Mouse (Mus musculus) megakaryocyte, embryonic 14.5 days (primary cell): ENCODE measurements around the gene Olfr1246. TPM values are rescaled to one million over a fixed set of nuclear protein-coding genes. Genes with fewer than 3 reads are reported as not detected.
"Not testable (repeated sequence)": the region's sequence is repeated elsewhere in the genome, so short reads cannot be mapped to it uniquely, and the experiment has no call there.

ENCODE experiments used
- H3K27me3 ChIP-seq: replicated peaks from 2 replicates; pipeline ENCODE3; 2012; ENCODE audit warnings: inconsistent platforms
- H3K36me3 ChIP-seq: replicated peaks from 2 replicates; pipeline ENCODE3; 2012; ENCODE audit warnings: low read length, inconsistent platforms, mixed read lengths
- H3K4me1 ChIP-seq: 2 replicates; pipeline ENCODE4 v1.6.1; 2012; ENCODE audit warnings: inconsistent platforms
- H3K4me3 ChIP-seq: replicated peaks from 2 replicates; pipeline ENCODE3; 2012; ENCODE audit warnings: moderate library complexity, mild to moderate bottlenecking, inconsistent platforms
- H3K9me3 ChIP-seq: 2 replicates; pipeline ENCODE4 v1.6.1; 2012; ENCODE audit warnings: inconsistent platforms
- FLI1 ChIP-seq: IDR thresholded peaks from 2 replicates; pipeline ENCODE4 v1.6.1; 2012; ENCODE audit warnings: low read length, inconsistent platforms, mixed read lengths
- GATA1 ChIP-seq: IDR thresholded peaks from 3 replicates; pipeline ENCODE4 v1.6.1; 2012; ENCODE audit warnings: mixed read lengths, low read length, inconsistent platforms, borderline replicate concordance
- polyA plus RNA-seq: library from polyadenylated mRNA; stranded (reverse); fragments of >175 nt; gene quantifications from 2 replicates; pipeline ENCODE4 v1.2.3, GENCODE M21; 2012; ENCODE audit warnings: low replicate concordance; ENCODE audit not compliant: insufficient read depth

Gene Olfr1246
- not detected in 2 replicates for polyA plus RNA-seq

DNA sequence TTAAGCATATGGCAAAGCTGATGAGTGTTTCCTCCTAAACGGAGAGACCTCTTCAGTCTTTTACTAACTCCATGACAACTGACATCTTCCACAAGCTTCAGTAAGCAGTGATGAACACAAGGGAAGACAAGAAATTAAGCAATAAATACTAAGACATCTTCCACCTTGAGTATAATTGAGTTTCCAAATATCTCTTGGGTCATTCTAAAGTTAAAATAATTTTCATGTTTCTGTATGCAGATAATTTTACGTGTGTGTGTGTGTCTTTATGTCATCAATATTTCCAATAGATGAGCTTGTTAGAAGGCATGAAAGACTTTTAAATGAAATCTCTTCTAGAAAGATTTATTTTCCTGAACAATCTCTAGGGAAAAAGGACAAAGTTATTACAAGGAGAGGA lies at the start of gene Olfr1246:
Olfr1246 (minus strand) TSS at position 101 of the 400 bp plus-strand sequence.
- Histone ChIP-seq H3K27me3 (no peaks in the 10 kb centered on the region), H3K36me3 (no peaks in the 10 kb centered on the region), H3K4me1 (no peaks in the 10 kb centered on the region), H3K9me3 (no peaks in the 10 kb centered on the region), H3K4me3 (no peak within 1 kb of the TSS)
- TF ChIP-seq GATA1, result no peak
- TF ChIP-seq FLI1, result no peak

DNA sequence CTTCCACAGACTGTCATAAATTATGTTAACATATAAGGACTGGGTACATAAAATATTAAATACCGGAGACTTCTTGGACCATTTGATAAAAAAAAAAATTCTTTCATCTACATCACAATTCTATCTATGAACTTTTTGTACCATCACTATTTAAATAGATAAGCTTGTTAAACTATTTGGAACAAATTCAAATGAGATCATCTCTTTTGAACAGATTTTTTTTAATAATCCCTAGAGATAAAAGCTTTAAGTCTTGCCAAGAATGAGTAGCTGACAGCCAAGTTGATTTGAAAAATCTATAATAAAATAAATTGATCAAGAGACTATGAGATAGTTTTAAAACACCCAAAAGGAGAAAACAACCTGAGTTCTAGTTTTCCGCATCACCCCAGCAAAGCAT lies 41.9 kb upstream of the Olfr1246 start, which contains the start of gene Olfr1249:
Olfr1249 (minus strand) TSS at position 101 of the 400 bp plus-strand sequence.
- Histone ChIP-seq H3K27me3 (no peaks in the 10 kb centered on the region), H3K4me1 (no peaks in the 10 kb centered on the region), H3K9me3 (no peaks in the 10 kb centered on the region), H3K4me3 (no peak within 1 kb of the TSS), H3K36me3 (no peaks in the 10 kb centered on the region)
- TF ChIP-seq GATA1 (no peak), FLI1 (no peak)

DNA sequence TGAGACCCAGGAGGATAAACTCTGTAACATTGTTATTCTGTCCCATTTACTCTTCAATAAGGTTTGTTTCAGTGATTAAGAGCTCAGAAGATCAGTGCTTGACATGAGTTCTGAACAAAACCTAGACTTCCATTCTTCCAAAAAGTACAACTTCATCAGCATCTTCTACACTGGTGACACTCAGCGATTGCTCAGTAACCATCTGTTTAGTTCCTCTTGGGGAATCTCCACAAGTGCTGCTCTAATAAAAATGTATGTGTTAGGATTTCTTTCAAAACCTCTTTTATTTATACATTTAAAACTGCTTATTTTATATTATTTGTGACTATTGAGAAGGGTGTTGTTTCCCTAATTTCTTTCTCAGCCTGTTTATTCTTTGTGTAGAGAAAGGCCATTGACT lies 25.2 kb upstream of the Olfr1246 start, which contains the start of gene Olfr1248:
Olfr1248 (minus strand) TSS at position 101 of the 400 bp plus-strand sequence.
- not testable (repeated sequence) for H3K4me1 ChIP-seq, H3K36me3 ChIP-seq, H3K9me3 ChIP-seq, H3K4me3 ChIP-seq, H3K27me3 ChIP-seq

DNA sequence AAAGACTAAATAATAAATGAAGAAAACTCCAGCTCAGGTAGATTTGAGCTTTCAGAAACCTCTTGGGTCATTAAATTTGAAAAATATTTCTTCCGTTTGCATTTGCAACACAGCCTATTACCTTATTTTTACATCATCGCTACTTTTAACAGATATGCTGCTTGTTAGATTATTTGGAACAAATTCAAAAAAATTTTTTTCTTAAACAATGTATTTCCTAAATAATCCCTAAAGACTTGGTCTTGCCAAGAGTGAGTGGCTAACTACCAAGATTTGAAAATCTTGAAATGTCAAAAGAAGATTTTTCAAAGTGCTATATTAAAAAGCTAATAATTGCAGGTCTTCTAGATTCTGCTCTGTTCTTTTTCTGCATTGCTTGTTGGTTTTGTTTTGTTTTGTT lies 21.1 kb upstream of the Olfr1246 start, which contains the start of gene Olfr1247:
Olfr1247 (minus strand) TSS at position 101 of the 400 bp plus-strand sequence.
- Histone ChIP-seq H3K9me3 (peaks cover 3% of the 10 kb centered on the region; the same call in 1 of the 2 replicates), H3K27me3 (no peaks in the 10 kb centered on the region), H3K4me1 (no peaks in the 10 kb centered on the region), H3K36me3 (no peaks in the 10 kb centered on the region), H3K4me3 (no peak within 1 kb of the TSS)
- no peak for TF ChIP-seq FLI1
- no peak for TF ChIP-seq GATA1

DNA sequence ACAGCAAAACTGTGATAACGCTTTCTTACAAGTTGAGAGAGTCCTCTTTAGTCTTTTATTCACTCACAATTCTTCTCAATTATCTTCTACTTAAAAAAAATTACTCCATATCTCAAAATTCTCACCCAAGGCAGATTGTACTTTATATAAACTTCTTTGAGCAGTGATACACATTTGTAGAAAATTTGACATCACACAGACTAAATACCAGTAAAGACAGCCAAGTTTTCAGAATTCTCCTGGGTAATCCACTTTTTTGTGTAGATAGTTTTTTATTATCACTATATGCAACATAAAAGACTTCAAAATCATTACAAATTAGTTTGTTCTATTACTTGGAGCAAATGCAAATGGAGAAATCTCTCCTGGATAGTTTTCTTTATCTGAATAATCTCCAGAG lies 14.6 kb downstream of the Olfr1246 start, which contains the start of gene Olfr1245:
Olfr1245 (minus strand) TSS at position 101 of the 400 bp plus-strand sequence.
- H3K4me1 ChIP-seq, result no peaks in the 10 kb centered on the region
- H3K27me3 ChIP-seq, result no peaks in the 10 kb centered on the region
- no peaks in the 10 kb centered on the region for H3K36me3 ChIP-seq
- no peak for TF ChIP-seq GATA1
- H3K4me3 ChIP-seq, result no peak within 1 kb of the TSS
- H3K9me3 ChIP-seq, result no peaks in the 10 kb centered on the region

DNA sequence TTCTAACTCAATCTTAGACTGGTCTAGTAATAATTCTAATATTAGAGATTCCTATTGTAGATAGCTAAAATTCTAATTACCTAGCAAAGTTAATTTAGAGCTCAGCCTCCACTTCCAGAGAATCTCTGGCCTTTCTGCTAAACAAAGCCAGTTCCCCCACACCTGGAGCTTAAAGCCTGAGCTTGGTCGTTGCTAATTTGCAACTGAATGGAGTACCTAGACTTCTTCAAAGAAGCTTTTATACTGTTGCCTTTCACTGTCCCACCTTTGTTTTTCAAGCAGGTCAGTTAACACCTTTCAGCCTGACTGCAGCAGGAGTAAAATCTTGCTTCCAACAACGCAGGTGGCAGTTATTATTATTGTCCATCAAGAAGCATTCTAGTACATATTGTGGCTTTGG lies 30.3 kb downstream of the Olfr1246 start:
- not testable (repeated sequence) for H3K4me3 ChIP-seq, H3K27me3 ChIP-seq, H3K9me3 ChIP-seq, H3K36me3 ChIP-seq, H3K4me1 ChIP-seq

DNA sequence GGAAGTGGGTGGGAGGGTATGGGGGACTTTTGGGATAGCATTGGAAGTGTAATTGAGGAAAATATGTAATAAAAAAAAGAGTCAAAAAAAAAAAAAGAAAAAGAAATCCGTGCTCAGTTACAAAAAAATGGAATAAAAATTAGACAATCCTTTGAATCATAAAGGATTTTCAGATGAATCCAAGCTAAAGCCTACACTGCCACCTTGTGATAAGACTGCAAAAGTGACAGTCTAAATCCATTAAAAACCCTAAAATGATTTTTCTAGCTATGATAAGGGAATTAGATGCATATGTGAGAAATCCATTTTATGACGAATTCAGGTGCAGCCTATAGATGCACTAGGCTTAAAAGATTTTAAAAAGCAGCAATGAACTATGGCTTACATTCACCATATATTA lies 48.4 kb downstream of the Olfr1246 start:
- TF ChIP-seq GATA1 (no peak), FLI1 (no peak)
- Histone ChIP-seq H3K9me3 (peaks cover 8% of the 10 kb centered on the region; the same call in 1 of the 2 replicates), H3K4me1 (no peaks in the 10 kb centered on the region), H3K36me3 (no peaks in the 10 kb centered on the region), H3K27me3 (no peaks in the 10 kb centered on the region), H3K4me3 (no peak overlapping the region)

DNA sequence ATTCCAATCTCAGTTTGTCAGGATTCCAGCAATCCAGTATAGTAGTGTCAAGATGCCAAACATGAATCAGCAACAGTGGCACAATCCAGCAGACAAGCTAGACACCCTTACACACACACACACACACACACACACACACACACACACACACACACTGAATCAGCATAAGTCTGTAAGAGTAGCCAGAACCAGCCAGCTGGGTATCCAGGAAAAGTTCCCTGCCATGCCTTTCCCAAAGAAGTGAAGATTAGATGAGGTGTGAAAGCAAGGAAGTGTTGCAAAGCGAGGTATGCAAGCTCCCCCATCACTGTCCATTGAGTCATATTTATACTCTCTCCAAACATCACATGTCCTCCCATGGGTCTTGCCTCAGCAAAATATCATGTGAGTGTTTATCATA lies 53.0 kb downstream of the Olfr1246 start:
- H3K4me1 ChIP-seq, result no peaks in the 10 kb centered on the region
- no peaks in the 10 kb centered on the region for H3K27me3 ChIP-seq
- peaks cover 3% of the 10 kb centered on the region; the same call in 1 of the 2 replicates for H3K9me3 ChIP-seq
- H3K4me3 ChIP-seq, result no peak overlapping the region
- TF ChIP-seq GATA1 (no peak), FLI1 (no peak)
- H3K36me3 ChIP-seq, result no peaks in the 10 kb centered on the region

Other genes with a start within 250 kb of the Olfr1246 start
- gene Olfr1234, start 228.3 kb downstream of the Olfr1246 start, polyA plus RNA-seq, result not detected in 2 replicates
- not detected in 2 replicates for gene Olfr1238, start 183.5 kb downstream of the Olfr1246 start, polyA plus RNA-seq
- not detected in 2 replicates for gene Olfr1239, start 172.8 kb downstream of the Olfr1246 start, polyA plus RNA-seq
- gene Olfr1240, start 150.2 kb downstream of the Olfr1246 start, polyA plus RNA-seq, result 0.07 TPM in 1 of 2 replicates, not detected in the other
- not detected in 2 replicates for gene Olfr1241, start 106.0 kb downstream of the Olfr1246 start, polyA plus RNA-seq
- gene Olfr1242, start 94.8 kb downstream of the Olfr1246 start, polyA plus RNA-seq, result not detected in 2 replicates
- 2.7 TPM in 1 of 2 replicates, not detected in the other for gene Olfr1243, start 61.7 kb downstream of the Olfr1246 start, polyA plus RNA-seq
- not detected in 2 replicates for gene Olfr1245, start 14.7 kb downstream of the Olfr1246 start, polyA plus RNA-seq
- gene Olfr1247, start 21.0 kb upstream of the Olfr1246 start, polyA plus RNA-seq, result 0.01 TPM in 1 of 2 replicates, not detected in the other
- not detected in 2 replicates for gene Olfr1248, start 25.1 kb upstream of the Olfr1246 start, polyA plus RNA-seq
- gene Olfr1249, start 41.8 kb upstream of the Olfr1246 start, polyA plus RNA-seq, result not detected in 2 replicates
- not detected in 2 replicates for gene Olfr1250, start 68.3 kb upstream of the Olfr1246 start, polyA plus RNA-seq
- gene Olfr1251, start 78.8 kb upstream of the Olfr1246 start, polyA plus RNA-seq, result not detected in 2 replicates
- gene Olfr1252, start 131.9 kb upstream of the Olfr1246 start, polyA plus RNA-seq, result not detected in 2 replicates
- gene Olfr1253, start 163.9 kb upstream of the Olfr1246 start, polyA plus RNA-seq, result not detected in 2 replicates
- not detected in 2 replicates for gene Olfr1254, start 200.5 kb upstream of the Olfr1246 start, polyA plus RNA-seq
- gene Olfr1255, start 218.9 kb upstream of the Olfr1246 start, polyA plus RNA-seq, result not detected in 2 replicates
- not detected in 2 replicates for gene Olfr1256, start 248.4 kb upstream of the Olfr1246 start, polyA plus RNA-seq